Mouse (Mus musculus): ENCODE measurements around the gene Cpne4. TPM values are rescaled to one million over a fixed set of nuclear protein-coding genes. Genes with fewer than 3 reads are reported as not detected.

Gene Cpne4
- polyA plus RNA-seq, 1 experiment = 5.0 TPM

DNA sequence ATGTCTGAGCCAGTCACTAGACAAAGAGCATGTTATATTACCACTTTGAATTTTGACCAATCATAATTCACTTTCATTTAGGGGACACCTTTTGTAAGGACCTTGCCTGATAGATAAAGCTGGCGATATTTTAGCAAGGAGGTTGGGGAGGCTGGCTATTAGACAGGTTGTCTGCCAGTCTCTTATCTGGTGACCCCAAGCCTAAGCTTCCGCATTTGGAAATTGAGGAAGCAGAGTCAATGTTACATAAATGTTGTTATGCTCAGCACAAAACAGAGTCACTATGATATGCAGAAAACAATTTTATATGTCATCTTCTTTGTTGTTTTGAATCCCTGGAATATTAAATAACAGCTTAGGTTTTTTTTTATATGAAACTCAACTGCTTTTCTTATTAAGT lies 267.6 kb downstream of the Cpne4 start:
- Histone ChIP-seq H3K36me3 (ENCODE audit: control insufficient read depth, insufficient read depth, low read length) (no peaks in the 10 kb centered on the region), H3K4me1 (ENCODE audit: control insufficient read depth, insufficient read depth, low read length) (no peaks in the 10 kb centered on the region), H3K4me3 (ENCODE audit: control insufficient read depth, low read depth, low read length) (no peak overlapping the region), H3K27ac (ENCODE audit: control insufficient read depth, insufficient read depth, low read depth, low read length) (no peak overlapping the region), H3K27me3 (ENCODE audit: control insufficient read depth, insufficient read depth, low read length) (no peaks in the 10 kb centered on the region)
- TF ChIP-seq CTCF (IDR thresholded peaks at IDR 0.05; ENCODE audit: control insufficient read depth, insufficient read depth, insufficient replicate concordance, low read depth, low read length) (no peak), POLR2A (IDR thresholded peaks at IDR 0.05; ENCODE audit: control insufficient read depth, low read depth, low read length) (no peak)

DNA sequence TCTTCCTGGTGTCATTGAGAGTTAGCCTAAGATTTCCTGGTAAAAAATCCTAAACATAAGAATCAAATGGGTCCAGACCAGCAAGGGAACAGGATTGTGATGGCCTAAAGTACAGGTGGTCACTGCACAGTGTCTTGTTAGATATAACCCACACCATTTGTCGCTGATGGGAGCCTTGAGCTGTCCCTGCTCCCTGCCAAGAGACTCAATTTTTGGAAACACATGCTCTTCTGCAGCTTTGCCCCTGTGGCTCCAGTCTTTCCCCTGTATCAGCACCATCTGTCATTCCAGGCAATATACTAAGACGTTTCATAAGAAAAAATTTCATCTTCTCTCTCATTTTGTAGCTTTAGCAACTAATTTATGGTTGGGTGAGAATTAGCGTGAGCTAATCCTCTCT lies 281.6 kb downstream of the Cpne4 start:
- Histone ChIP-seq H3K27ac (ENCODE audit: control insufficient read depth, insufficient read depth, low read depth, low read length) (no peak overlapping the region), H3K36me3 (ENCODE audit: control insufficient read depth, insufficient read depth, low read length) (no peaks in the 10 kb centered on the region), H3K27me3 (ENCODE audit: control insufficient read depth, insufficient read depth, low read length) (no peaks in the 10 kb centered on the region), H3K4me1 (ENCODE audit: control insufficient read depth, insufficient read depth, low read length) (no peaks in the 10 kb centered on the region), H3K4me3 (ENCODE audit: control insufficient read depth, low read depth, low read length) (no peak overlapping the region)
- TF ChIP-seq CTCF (IDR thresholded peaks at IDR 0.05; ENCODE audit: control insufficient read depth, insufficient read depth, insufficient replicate concordance, low read depth, low read length) = no peak
- TF ChIP-seq POLR2A (IDR thresholded peaks at IDR 0.05; ENCODE audit: control insufficient read depth, low read depth, low read length) = no peak

DNA sequence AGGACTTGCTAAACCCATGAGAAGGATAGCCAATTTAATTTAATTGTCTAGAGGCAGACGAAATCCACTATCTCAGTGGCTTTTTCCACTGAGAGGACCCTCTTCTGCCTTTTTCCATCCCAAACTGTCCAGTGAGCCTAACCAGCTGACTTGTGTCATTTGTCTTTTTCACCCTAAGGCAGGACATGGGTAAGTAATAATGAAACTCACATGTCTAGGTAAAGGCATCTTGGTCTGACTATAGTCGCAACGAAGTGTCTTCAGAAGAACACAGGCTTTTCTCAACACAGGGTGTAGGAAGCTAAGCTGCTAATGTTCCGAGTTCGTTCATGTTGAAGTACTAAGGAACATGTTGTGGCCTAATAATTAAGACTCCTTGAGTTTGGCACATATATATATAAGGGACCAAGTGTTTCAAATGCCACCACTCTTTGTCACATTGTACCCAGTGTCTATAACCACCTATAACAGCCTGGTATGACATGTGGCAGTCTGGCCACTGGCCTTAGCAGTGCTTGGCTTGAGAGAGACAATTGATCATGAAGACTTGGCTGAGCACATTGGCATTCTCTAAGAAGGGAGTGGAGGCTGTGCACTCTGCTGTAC lies 286.0 kb downstream of the Cpne4 start:
- H3K27ac ChIP-seq (ENCODE audit: control insufficient read depth, insufficient read depth, low read depth, low read length) = no peak overlapping the region
- no peak overlapping the region for H3K4me3 ChIP-seq (ENCODE audit: control insufficient read depth, low read depth, low read length)
- no peaks in the 10 kb centered on the region for H3K4me1 ChIP-seq (ENCODE audit: control insufficient read depth, insufficient read depth, low read length)
- TF ChIP-seq POLR2A (IDR thresholded peaks at IDR 0.05; ENCODE audit: control insufficient read depth, low read depth, low read length) (no peak), CTCF (IDR thresholded peaks at IDR 0.05; ENCODE audit: control insufficient read depth, insufficient read depth, insufficient replicate concordance, low read depth, low read length) (no peak)
- H3K27me3 ChIP-seq (ENCODE audit: control insufficient read depth, insufficient read depth, low read length) = no peaks in the 10 kb centered on the region
- no peaks in the 10 kb centered on the region for H3K36me3 ChIP-seq (ENCODE audit: control insufficient read depth, insufficient read depth, low read length)

DNA sequence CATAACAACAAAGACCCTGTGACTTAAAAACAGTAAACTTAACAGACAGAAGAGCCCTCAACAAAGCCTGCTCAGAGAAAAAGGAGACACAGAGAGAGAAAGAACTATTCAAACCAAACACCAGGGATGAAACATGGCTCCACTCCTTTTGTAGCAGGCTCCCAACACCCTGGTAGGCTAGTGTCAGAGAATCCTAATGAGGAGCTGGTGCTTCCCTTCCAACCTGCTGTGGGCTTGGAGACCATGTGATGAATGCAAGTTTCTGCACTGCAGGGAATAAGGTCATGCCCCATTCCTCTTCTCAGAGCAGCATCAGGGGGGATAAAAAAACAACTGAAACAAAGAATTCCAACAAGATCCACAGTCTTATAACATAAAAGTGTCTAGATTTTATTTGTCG lies 290.8 kb downstream of the Cpne4 start:
- H3K27ac ChIP-seq (ENCODE audit: control insufficient read depth, insufficient read depth, low read depth, low read length) = no peak overlapping the region
- no peaks in the 10 kb centered on the region for H3K27me3 ChIP-seq (ENCODE audit: control insufficient read depth, insufficient read depth, low read length)
- no peak overlapping the region for H3K4me3 ChIP-seq (ENCODE audit: control insufficient read depth, low read depth, low read length)
- H3K36me3 ChIP-seq (ENCODE audit: control insufficient read depth, insufficient read depth, low read length) = no peaks in the 10 kb centered on the region
- TF ChIP-seq POLR2A (IDR thresholded peaks at IDR 0.05; ENCODE audit: control insufficient read depth, low read depth, low read length) (no peak), CTCF (IDR thresholded peaks at IDR 0.05; ENCODE audit: control insufficient read depth, insufficient read depth, insufficient replicate concordance, low read depth, low read length) (no peak)
- H3K4me1 ChIP-seq (ENCODE audit: control insufficient read depth, insufficient read depth, low read length) = no peaks in the 10 kb centered on the region

DNA sequence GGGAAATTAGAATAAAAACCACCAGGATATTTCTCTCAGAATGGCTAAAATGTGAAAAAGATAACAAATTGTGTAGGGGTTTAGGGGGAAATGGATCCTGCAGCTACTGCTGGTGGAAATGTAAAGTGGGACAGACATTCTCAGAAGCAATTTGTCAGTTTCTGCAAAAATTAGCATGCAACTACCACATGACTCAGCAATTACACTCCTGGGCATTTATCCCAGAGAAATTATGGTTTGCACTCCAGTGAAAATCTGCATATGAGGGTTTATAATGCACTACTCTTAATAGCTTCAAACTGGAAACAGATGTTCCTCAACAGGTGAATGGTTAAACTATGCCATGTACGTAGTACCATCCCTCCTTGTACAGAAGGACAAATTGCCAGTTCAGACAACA lies 294.2 kb downstream of the Cpne4 start:
- H3K36me3 ChIP-seq (ENCODE audit: control insufficient read depth, insufficient read depth, low read length) = no peaks in the 10 kb centered on the region
- no peak overlapping the region for H3K27ac ChIP-seq (ENCODE audit: control insufficient read depth, insufficient read depth, low read depth, low read length)
- H3K27me3 ChIP-seq (ENCODE audit: control insufficient read depth, insufficient read depth, low read length) = no peaks in the 10 kb centered on the region
- no peak for TF ChIP-seq CTCF (IDR thresholded peaks at IDR 0.05; ENCODE audit: control insufficient read depth, insufficient read depth, insufficient replicate concordance, low read depth, low read length)
- no peak for TF ChIP-seq POLR2A (IDR thresholded peaks at IDR 0.05; ENCODE audit: control insufficient read depth, low read depth, low read length)
- H3K4me1 ChIP-seq (ENCODE audit: control insufficient read depth, insufficient read depth, low read length) = no peaks in the 10 kb centered on the region
- H3K4me3 ChIP-seq (ENCODE audit: control insufficient read depth, low read depth, low read length) = no peak overlapping the region

DNA sequence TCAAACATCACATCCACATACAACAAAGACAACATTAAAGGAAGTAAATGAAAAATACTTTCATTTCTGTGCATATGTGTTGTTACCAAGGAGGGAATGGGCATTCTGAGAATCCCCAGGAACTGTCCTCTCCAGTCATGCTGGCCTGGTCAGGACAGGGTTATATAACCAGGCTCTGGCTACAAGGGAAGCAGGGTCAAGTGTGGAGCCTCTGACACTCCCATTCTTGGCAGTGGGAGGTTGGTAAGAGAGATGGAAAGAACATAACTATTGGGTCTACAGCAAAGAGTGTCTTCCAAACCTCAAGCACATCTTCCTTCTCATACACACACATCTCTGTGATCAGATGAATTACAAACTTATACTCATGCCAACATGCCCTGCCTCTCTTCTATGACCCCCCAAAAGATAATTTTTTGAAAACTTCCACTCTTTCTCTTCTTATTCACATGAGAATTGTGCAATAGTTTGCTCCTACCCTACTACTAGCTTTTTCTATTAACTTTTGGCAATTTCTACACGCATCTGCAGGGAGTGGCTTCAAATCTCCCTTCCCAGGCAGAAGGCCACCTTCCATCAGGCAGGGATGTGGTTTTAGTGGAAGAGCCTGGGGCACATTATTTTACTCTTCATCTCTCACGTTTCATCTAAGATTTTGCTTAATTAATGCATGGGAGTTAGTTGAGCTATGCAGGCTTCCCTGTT lies 298.3 kb downstream of the Cpne4 start:
- TF ChIP-seq POLR2A (IDR thresholded peaks at IDR 0.05; ENCODE audit: control insufficient read depth, low read depth, low read length) (no peak), CTCF (IDR thresholded peaks at IDR 0.05; ENCODE audit: control insufficient read depth, insufficient read depth, insufficient replicate concordance, low read depth, low read length) (no peak)

DNA sequence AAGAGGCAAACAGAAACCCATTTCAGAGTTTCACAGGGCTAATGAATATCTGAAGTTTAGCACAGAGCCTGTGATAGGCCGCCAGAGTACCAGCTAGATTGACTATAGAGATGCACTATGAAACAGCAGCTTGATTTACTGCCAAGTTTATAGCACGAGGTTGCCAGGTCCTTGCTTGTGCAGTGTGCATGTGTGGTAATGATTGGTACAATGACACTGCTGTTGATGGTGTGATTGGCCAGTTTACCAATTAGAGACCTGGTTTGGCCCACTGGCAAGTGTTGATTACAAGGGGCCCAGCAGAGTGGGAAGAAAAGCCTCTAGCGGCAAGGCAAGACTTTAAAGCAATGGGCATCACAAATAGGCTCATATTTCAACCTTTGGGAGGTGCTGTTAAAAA lies 306.6 kb downstream of the Cpne4 start:
- H3K27ac ChIP-seq (ENCODE audit: control insufficient read depth, insufficient read depth, low read depth, low read length) = no peak overlapping the region
- H3K36me3 ChIP-seq (ENCODE audit: control insufficient read depth, insufficient read depth, low read length) = no peaks in the 10 kb centered on the region
- H3K4me3 ChIP-seq (ENCODE audit: control insufficient read depth, low read depth, low read length) = no peak overlapping the region
- H3K27me3 ChIP-seq (ENCODE audit: control insufficient read depth, insufficient read depth, low read length) = no peaks in the 10 kb centered on the region
- H3K4me1 ChIP-seq (ENCODE audit: control insufficient read depth, insufficient read depth, low read length) = no peaks in the 10 kb centered on the region
- TF ChIP-seq CTCF (IDR thresholded peaks at IDR 0.05; ENCODE audit: control insufficient read depth, insufficient read depth, insufficient replicate concordance, low read depth, low read length) = no peak
- no peak for TF ChIP-seq POLR2A (IDR thresholded peaks at IDR 0.05; ENCODE audit: control insufficient read depth, low read depth, low read length)

More for the DNA sequence above, 298.3 kb downstream of the Cpne4 start:
- Histone ChIP-seq H3K4me1 (ENCODE audit: control insufficient read depth, insufficient read depth, low read length) (no peaks in the 10 kb centered on the region), H3K27ac (ENCODE audit: control insufficient read depth, insufficient read depth, low read depth, low read length) (no peak overlapping the region), H3K4me3 (ENCODE audit: control insufficient read depth, low read depth, low read length) (no peak overlapping the region), H3K27me3 (ENCODE audit: control insufficient read depth, insufficient read depth, low read length) (no peaks in the 10 kb centered on the region), H3K36me3 (ENCODE audit: control insufficient read depth, insufficient read depth, low read length) (no peaks in the 10 kb centered on the region)

Data from testis, adult 2 months (tissue).